Mouse (Mus musculus) liver, adult 2 months (tissue): ENCODE data around the gene D8Ertd738e.

Source experiments
- CTCF ChIP-seq: fragments of 200-500 bp; IDR thresholded peaks from 2 replicates; pipeline ENCODE4 v1.5.1; 2011; ENCODE audit warnings: low read depth, low read length, control low read depth
- POLR2A ChIP-seq: fragments of 200-500 bp; IDR thresholded peaks from 2 replicates; pipeline ENCODE4 v1.6.1; 2011; ENCODE audit warnings: low read length, control low read depth; ENCODE audit not compliant: insufficient read depth; ENCODE audit errors: extremely low read depth

DNA sequence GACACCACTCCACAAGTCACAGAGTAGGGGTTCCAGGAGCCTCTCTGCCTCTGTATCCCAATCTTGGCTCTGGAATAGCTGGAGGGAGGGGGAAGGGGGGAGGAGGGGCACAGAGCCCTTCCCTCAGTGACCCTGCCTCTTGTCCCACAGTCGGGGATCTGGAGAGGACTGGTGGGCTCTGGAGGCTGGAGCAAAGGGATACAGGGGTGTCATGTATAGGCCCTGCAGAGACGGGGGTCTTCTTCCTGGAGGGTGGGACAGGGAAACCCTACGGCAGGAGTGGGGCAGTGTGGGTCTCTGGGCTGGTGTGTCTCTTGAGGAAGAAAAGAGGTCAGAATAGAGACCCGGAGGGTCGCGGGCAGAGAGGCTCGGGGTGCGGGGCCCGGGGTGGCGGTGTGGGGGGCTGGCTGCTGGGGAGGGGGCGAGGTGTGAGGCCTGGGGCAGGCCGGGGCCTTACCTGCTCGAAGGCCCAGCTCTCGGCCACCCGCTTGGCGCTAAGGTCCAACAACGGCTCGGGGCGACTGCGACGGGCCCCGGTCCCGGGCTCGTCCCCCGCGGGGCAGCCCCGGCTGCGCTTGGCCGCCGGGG is 13.0 kb downstream of the D8Ertd738e start:
- TF ChIP-seq CTCF (no peak), POLR2A (no peak)
